Mouse (Mus musculus): ENCODE data around the gene Terb2. TPM values are rescaled to one million over a fixed set of nuclear protein-coding genes. Genes with fewer than 3 reads are reported as not detected.
"Not testable (repeated sequence)": the region's sequence is repeated elsewhere in the genome, so short reads cannot be mapped to it uniquely, and the experiment has no call there.

Terb2 gene
- polyA plus RNA-seq, 1 experiment from 2014 or later: not detected

- 87% methylated on average over 11 of the region's 11 CpGs for WGBS
- Histone ChIP-seq H3K4me1 (peaks cover 5% of the 10 kb centered on the region; the same call in 1 of the 2 replicates), H3K27ac (replicated peaks) (no peak overlapping the region), H3K27me3 (replicated peaks; ENCODE audit: low read depth, poor library complexity, severe bottlenecking) (no peaks in the 10 kb centered on the region), H3K36me3 (replicated peaks) (no peaks in the 10 kb centered on the region), H3K4me3 (no peak overlapping the region), H3K9me3 (no peaks in the 10 kb centered on the region)
- DNase-seq (ENCODE audit: low spot score): no peak
These were observed 21.8 kb upstream of the Terb2 start for GRCm38 (mm10) chr2:122164293-122164692.

GRCm38 (mm10) chr2:122171292-122171691, 14.8 kb upstream of the Terb2 start:
- WGBS: 90% methylated on average over 6 of the region's 6 CpGs
- Histone ChIP-seq H3K27me3 (replicated peaks; ENCODE audit: low read depth, poor library complexity, severe bottlenecking) (no peaks in the 10 kb centered on the region), H3K4me3 (no peak overlapping the region), H3K9me3 (no peaks in the 10 kb centered on the region), H3K4me1 (no peaks in the 10 kb centered on the region), H3K27ac (replicated peaks) (no peak overlapping the region), H3K36me3 (replicated peaks) (no peaks in the 10 kb centered on the region)
- no peak for DNase-seq (ENCODE audit: low spot score)

- Histone ChIP-seq H3K4me3 (no peak overlapping the region), H3K27me3 (replicated peaks; ENCODE audit: low read depth, poor library complexity, severe bottlenecking) (no peaks in the 10 kb centered on the region), H3K36me3 (replicated peaks) (no peaks in the 10 kb centered on the region), H3K27ac (replicated peaks) (no peak overlapping the region), H3K4me1 (no peaks in the 10 kb centered on the region), H3K9me3 (no peaks in the 10 kb centered on the region)
- WGBS: 93% methylated on average over 2 of the region's 2 CpGs
- DNase-seq (ENCODE audit: low spot score): no peak
These were observed 13.9 kb upstream of the Terb2 start for GRCm38 (mm10) chr2:122172188-122172587.

GRCm38 (mm10) chr2:122180051-122180822, 5.8 kb upstream of the Terb2 start:
- 74% methylated on average over 8 of the region's 8 CpGs for whole genome bisulfite sequencing
- no peaks in the 10 kb centered on the region for H3K27me3 ChIP-seq (replicated peaks; ENCODE audit: low read depth, poor library complexity, severe bottlenecking)
- no peaks in the 10 kb centered on the region for H3K36me3 ChIP-seq (replicated peaks)
- no peak overlapping the region for H3K4me3 ChIP-seq
- no peaks in the 10 kb centered on the region for H3K4me1 ChIP-seq
- no peak overlapping the region for H3K27ac ChIP-seq (replicated peaks)
- H3K9me3 ChIP-seq: no peaks in the 10 kb centered on the region
- DNase-seq (ENCODE audit: low spot score): no peak

GRCm38 (mm10) chr2:122185086-122185485, 986 bp upstream of the Terb2 start:
- Histone ChIP-seq H3K4me1 (no peaks in the 10 kb centered on the region), H3K36me3 (replicated peaks) (no peaks in the 10 kb centered on the region), H3K9me3 (0 out of 2 replicates have a peak, but pooled peaks cover 3% of the 10 kb centered on the region), H3K4me3 (no peak overlapping the region), H3K27me3 (replicated peaks; ENCODE audit: low read depth, poor library complexity, severe bottlenecking) (no peaks in the 10 kb centered on the region), H3K27ac (replicated peaks) (no peak overlapping the region)
- WGBS: 88% methylated on average over 4 of the region's 4 CpGs
- DNase-seq (ENCODE audit: low spot score): no peak

GRCm38 (mm10) chr2:122186751-122187150, 679 bp downstream of the Terb2 start:
- Histone ChIP-seq H3K36me3 (replicated peaks) (no peaks in the 10 kb centered on the region), H3K4me1 (no peaks in the 10 kb centered on the region), H3K27me3 (replicated peaks; ENCODE audit: low read depth, poor library complexity, severe bottlenecking) (no peaks in the 10 kb centered on the region), H3K27ac (replicated peaks) (no peak overlapping the region), H3K4me3 (no peak overlapping the region), H3K9me3 (0 out of 2 replicates have a peak, but pooled peaks cover 3% of the 10 kb centered on the region)
- no peak for DNase-seq (ENCODE audit: low spot score)
- WGBS: 90% methylated on average over 3 of the region's 3 CpGs

GRCm38 (mm10) chr2:122191849-122192248, 5.8 kb downstream of the Terb2 start:
- Histone ChIP-seq H3K4me1 (no peaks in the 10 kb centered on the region), H3K36me3 (replicated peaks) (no peaks in the 10 kb centered on the region), H3K27ac (replicated peaks) (no peak overlapping the region), H3K27me3 (replicated peaks; ENCODE audit: low read depth, poor library complexity, severe bottlenecking) (no peaks in the 10 kb centered on the region), H3K9me3 (no peaks in the 10 kb centered on the region), H3K4me3 (no peak overlapping the region)
- 74% methylated on average over 3 of the region's 3 CpGs for WGBS
- no peak for DNase-seq (ENCODE audit: low spot score)

GRCm38 (mm10) chr2:122194509-122194929, 8.4 kb downstream of the Terb2 start:
- WGBS: 69% methylated on average over 1 of the region's 1 CpGs
- Histone ChIP-seq H3K27ac (replicated peaks) (no peak overlapping the region), H3K4me3 (no peak overlapping the region), H3K4me1 (no peaks in the 10 kb centered on the region), H3K9me3 (no peaks in the 10 kb centered on the region), H3K27me3 (replicated peaks; ENCODE audit: low read depth, poor library complexity, severe bottlenecking) (no peaks in the 10 kb centered on the region), H3K36me3 (replicated peaks) (no peaks in the 10 kb centered on the region)
- DNase-seq (ENCODE audit: low spot score): no peak

- Histone ChIP-seq H3K27me3 (replicated peaks; ENCODE audit: low read depth, poor library complexity, severe bottlenecking) (no peaks in the 10 kb centered on the region), H3K27ac (replicated peaks) (no peak overlapping the region), H3K36me3 (replicated peaks) (no peaks in the 10 kb centered on the region), H3K4me3 (no peak overlapping the region), H3K9me3 (no peaks in the 10 kb centered on the region), H3K4me1 (peaks cover under 1% of the 10 kb centered on the region; the same call in 1 of the 2 replicates)
- no peak for DNase-seq (ENCODE audit: low spot score)
- WGBS: 84% methylated on average over 1 of the region's 1 CpGs
These were observed 15.4 kb downstream of the Terb2 start for GRCm38 (mm10) chr2:122201501-122201900.

GRCm38 (mm10) chr2:122206440-122207107, 20.5 kb downstream of the Terb2 start:
- no peak for DNase-seq (ENCODE audit: low spot score)
- 65% methylated on average over 2 of the region's 2 CpGs for WGBS
- Histone ChIP-seq H3K9me3 (no peaks in the 10 kb centered on the region), H3K27ac (replicated peaks) (no peak overlapping the region), H3K4me1 (peaks cover 5% of the 10 kb centered on the region; the same call in 1 of the 2 replicates), H3K36me3 (replicated peaks) (no peaks in the 10 kb centered on the region), H3K27me3 (replicated peaks; ENCODE audit: low read depth, poor library complexity, severe bottlenecking) (no peaks in the 10 kb centered on the region), H3K4me3 (no peak overlapping the region)

GRCm38 (mm10) chr2:122210534-122211228, 24.6 kb downstream of the Terb2 start:
- Histone ChIP-seq H3K4me1 (peaks cover 5% of the 10 kb centered on the region; the same call in 1 of the 2 replicates), H3K36me3 (replicated peaks) (no peaks in the 10 kb centered on the region), H3K27me3 (replicated peaks; ENCODE audit: low read depth, poor library complexity, severe bottlenecking) (no peaks in the 10 kb centered on the region), H3K4me3 (no peak overlapping the region), H3K9me3 (no peaks in the 10 kb centered on the region), H3K27ac (replicated peaks) (no peak overlapping the region)
- no peak for DNase-seq (ENCODE audit: low spot score)
- WGBS: 60% methylated on average over 3 of the region's 3 CpGs

GRCm38 (mm10) chr2:122217075-122217474, 31.0 kb downstream of the Terb2 start:
- not testable (repeated sequence) for H3K27me3 ChIP-seq (replicated peaks; ENCODE audit: low read depth, poor library complexity, severe bottlenecking); H3K9me3 ChIP-seq; DNase-seq (ENCODE audit: low spot score); H3K27ac ChIP-seq (replicated peaks); H3K4me3 ChIP-seq; H3K36me3 ChIP-seq (replicated peaks); H3K4me1 ChIP-seq
- 93% methylated on average over 4 of the region's 4 CpGs for WGBS
